Mouse (Mus musculus): ENCODE data around the gene Map7d1.
A peak's percentile ranks its signal among the peaks of the same experiment; 100 is the strongest.

Gene Map7d1

DNA sequence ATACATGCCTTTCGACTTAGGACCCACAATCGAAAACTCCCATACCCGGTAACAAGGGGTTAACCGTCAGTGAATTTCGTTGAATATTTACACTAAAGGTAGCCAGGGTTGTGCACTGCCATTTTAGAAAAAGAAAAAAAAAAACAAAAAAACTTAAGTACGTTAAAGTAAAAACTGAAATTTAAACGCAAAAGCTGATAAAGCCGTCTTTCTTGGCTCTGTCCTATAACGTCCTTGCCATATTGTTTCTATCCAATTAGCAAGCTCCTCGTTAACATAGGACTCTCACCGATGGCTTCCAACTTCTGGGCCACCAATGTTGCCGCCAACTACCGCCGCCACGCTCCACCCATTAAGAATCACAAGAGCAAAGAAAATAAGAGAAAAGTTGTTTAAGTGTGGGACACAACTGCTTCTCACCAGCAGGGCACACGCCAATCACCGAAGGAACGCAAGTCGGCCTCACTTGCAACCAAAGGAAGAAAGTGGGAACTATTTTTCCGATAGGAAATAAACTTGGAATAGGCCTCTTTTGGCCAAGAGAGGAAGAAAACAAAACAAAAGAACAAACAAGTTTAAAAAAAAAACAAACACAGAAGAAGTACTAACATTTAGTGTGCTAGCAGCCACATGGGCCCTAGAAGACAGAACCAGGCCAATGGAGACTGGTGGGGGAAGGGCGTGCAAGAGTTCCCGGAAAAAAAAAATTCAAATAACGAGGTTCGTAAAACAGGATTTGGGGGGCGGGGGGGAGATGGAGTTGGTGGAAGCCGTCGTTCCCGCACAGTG, 54.4 kb downstream of the Map7d1 start:
- DNase-seq: peak; percentile 30 to 52

DNA sequence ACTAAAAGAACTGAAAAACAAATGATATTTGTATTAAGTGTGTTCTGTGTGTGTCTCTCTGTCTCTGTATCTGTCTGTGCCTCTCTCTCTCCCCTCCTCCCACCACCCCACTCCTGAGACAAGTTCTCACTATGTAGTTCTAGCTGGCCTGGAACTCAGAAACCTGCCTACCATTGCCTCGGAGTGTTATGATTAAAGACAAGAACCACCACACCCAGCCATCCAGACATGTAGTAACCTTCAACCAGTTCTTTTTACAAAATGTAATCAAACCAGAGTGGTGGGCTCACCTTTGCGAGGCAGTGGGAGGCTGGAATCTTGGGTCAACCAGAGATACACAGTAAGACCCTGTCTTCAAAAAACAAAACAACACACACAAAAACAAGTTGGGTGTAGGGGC, 55.5 kb downstream of the Map7d1 start:
- no peak for DNase-seq

DNA sequence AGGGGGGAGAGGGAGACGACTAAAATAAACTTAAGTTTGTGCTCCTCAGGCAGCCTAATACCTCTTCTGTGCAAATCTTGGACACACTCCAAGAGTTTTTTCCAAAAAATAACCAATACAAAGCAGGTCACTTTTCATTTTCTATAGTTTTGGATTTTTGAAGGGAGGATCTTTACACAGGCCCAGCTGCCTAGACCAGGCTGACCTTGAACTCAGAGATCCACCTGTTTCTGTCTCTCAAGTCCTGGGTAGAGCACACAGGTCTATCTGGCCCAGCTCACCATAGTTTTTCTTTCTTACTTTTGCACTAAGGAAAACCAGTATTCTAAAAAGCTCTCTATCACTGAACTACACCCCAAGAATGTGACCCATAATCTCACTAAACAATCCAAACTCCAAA, 56.1 kb downstream of the Map7d1 start:
- no peak for DNase-seq

DNA sequence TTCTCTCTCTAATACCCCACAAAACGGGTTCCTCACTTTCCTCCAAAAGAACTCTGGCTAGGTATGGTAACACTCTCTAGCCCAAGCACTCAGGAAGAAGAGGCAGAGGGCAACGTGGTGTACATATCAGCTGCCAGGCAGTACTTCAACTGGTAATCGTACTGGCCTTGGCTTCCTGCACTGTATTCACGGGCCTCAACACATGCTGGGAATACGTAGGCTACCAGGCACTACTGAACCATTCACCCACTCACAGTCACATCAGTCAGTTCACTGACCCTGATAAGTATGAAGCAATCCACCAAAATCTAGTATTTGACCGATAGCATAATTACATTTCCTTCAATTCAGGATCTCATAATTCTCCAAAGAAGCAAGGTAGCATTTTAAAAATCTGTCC, 56.6 kb downstream of the Map7d1 start:
- no peak for DNase-seq

DNA sequence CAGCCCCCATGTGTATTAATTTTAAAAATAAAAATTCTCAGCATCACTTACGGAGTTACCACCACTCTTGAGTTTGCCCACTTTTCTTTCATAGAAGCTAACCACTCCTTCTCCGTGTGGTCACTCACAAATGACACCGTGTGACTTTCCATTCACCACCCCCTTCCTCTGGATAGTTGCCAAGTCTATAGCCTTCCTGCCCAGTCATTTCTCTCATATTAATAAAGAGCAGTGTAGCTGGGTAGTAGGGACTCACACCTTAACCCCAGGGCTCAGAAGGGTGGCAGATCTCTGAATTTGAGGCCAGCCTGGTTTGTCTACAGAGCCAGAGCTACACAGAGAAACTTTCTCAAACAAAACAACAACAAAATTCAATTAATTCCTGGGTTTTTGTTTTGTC, 58.7 kb downstream of the Map7d1 start:
- peak; percentile 31 to 56 for DNase-seq

DNA sequence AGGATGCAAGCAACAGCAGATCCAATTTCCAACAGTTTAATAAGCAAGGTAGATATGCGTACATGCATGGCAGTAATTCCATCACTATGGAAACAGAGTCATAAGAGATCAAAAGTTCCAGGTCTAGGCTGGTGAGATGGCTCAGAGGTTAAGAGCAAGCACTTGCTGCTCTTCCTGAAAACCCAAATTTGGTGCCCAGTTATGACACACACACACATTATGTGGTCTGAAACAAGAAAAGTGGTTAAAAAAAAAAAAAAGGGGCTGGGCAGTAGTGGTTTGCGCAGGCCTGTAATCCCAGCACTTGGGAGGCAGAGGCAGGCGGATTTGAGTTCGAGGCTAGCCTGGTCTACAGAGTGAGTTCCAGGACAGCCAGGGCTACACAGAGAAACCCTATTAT, 61.2 kb downstream of the Map7d1 start:
- no peak for DNase-seq

DNA sequence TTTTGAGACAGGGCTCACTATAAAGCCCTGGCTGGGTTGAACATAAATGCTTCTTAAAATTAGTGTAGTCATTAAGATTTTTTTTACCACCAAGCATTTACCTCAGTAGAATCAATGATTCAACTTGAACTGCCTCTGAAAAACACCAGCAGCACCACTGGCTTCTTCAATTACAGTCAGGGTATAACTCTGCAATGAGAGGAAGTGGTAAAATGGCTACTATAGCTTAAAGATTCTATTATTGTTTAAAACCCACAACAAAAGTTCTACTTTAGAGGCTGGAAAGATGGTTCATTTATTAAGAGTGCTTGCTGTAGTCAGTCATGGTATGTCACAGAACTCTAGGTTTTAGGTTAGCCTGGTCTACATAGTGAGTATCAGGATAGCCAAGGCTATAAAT, 61.9 kb downstream of the Map7d1 start:
- no peak for DNase-seq

DNA sequence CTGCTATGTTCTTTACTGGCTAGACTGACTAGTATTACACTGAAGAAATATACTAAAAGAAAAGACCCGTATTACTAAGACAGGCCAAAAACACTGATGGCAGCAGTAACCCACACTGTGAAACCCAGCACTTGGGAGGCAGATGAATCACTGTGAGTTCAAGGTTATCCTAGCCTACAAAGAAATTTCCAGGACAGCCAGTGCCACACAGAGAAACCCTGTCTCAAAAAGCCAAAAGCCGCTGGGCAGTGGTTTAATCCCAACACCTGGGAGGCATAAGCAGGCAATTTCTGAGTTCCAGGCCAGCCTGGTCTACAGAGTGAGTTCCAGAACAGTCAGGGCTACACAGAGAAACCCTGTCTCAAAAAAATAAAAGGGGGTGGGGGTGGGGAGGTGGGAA, 65.5 kb downstream of the Map7d1 start:
- DNase-seq: no peak

DNA sequence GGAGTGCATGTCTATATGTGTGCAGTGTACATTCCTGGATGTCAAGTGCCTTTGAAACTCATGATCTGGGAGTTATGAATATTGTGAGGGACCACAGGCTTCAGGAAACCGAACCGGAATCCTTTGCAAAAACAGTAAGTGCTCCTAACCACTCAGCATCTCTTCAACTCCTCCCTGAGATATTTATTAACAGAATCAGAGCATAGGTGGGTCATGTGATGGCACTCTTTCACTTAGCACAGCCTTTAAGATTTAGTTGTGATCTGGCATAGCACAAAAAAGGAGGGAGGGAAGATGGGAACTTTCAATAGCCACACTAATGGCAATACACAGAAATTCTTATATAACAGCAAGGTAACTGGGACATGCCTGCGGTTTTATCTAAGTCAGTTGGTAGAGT, 69.0 kb downstream of the Map7d1 start:
- DNase-seq: peak in 1 of 2 experiments; percentile 54

DNA sequence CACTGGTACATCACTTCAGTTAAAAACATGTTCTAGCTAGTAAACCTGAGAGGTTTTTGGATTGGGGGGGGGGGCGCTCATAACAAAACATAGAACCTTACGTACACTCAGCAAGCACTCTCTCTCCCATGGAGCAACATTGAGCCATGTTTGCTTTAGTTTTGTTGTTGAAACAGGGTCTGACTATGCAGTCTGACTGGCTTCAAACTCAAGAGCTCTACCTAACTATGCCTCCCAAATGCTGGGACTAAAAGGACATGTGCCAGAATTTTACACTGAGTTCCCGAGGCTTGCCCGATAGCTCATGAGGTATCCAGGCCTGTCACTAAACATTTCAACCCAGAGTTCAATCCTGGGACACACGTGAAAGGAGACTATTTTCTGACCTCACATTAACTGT, 73.1 kb downstream of the Map7d1 start:
- no peak for DNase-seq

All from kidney, postnatal 36 days (tissue).